ENCODE assay signal across 15 mouse cellular contexts in the genomic region with DNA sequence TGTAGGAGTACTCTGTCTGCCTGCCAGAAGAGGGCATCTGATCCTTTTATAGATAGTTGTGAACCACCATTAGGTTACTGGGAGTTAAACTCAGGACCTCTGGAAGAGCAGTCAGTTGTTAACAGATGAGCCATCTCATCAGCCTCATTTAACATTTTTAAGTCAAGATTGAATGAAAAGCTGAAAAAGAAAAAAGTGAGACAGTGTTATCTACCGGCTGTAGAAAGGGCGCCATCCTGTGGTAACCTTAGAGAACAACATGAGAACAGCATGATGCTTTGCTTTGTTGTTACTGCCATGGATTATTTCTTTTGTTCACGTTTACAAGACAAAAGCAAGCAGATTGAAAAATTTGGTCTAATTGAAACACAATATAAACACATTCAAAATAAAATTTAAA. TPM values are rescaled to one million over a fixed set of nuclear protein-coding genes. Genes with fewer than 3 reads are reported as not detected.
DNase-seq lines count a peak whose midpoint lies in the region; ATAC-seq and TF ChIP-seq lines count a peak whose summit lies in the region.
"Had no signal": no experiment of that assay in that cellular context is flagged by ENCODE, and none has a peak within 500 bp of the region (broad histone marks: within the 10 kb centered on the region; RNA-seq: fewer than 3 reads in every experiment).

No protein-coding gene starts in this region.

- H3K9me3 ChIP-seq in liver, embryonic 14.5 days (ENCODE audit: control insufficient read depth, low read length) = no peaks in the 10 kb centered on the region; the same call in 1 of the 2 replicates
- H3K9me3 ChIP-seq: embryonic facial prominence, embryonic 15.5 days; heart, embryonic 10.5 days had no signal

- TF ChIP-seq EP300 in liver, embryonic 14.5 days (IDR thresholded peaks at IDR 0.05; ENCODE audit: low read depth) = no peak

- H3K4me2 ChIP-seq in liver, embryonic 14.5 days (ENCODE audit: low read depth) = no peak overlapping the region
- H3K4me2 ChIP-seq: embryonic facial prominence, embryonic 15.5 days; limb, embryonic 12.5 days had no signal

- no peak overlapping the region for H3K4me3 ChIP-seq in liver, embryonic 14.5 days (ENCODE audit: insufficient read depth in 1 of 2, low read depth in 2 of 2, low read length in 2 of 2)
- H3K4me3 ChIP-seq: embryonic facial prominence, embryonic 15.5 days; heart, embryonic 10.5 days; limb, embryonic 12.5 days had no signal

- ATAC-seq in liver, embryonic 14.5 days (ENCODE audit: insufficient read depth) = no peak
- peak; percentile 37 for ATAC-seq in CD4-positive, CD25-positive, alpha-beta regulatory T cell, adult 4 months
- ATAC-seq in megakaryocyte-erythroid progenitor cell, adult 5-6 weeks (replicated peaks; ENCODE audit: low FRiP score, low TSS enrichment, poor library complexity, severe bottlenecking) = no peak
- ATAC-seq: activated CD4-positive, CD25-positive, alpha-beta regulatory T cell, adult 4 months; hindbrain, embryonic 16.5 days had no signal

- H3K9ac ChIP-seq in liver, embryonic 14.5 days (replicated peaks) = no peak overlapping the region
- H3K9ac ChIP-seq: embryonic facial prominence, embryonic 15.5 days; limb, embryonic 12.5 days had no signal

- peaks cover 0 to 2% of the 10 kb centered on the region in 2 experiments; a peak in 1 of 4 replicates for H3K4me1 ChIP-seq in liver, embryonic 14.5 days (replicated peaks; ENCODE audit: control insufficient read depth in 2 of 2, insufficient read depth in 2 of 2, low read length in 1 of 2)
- H3K4me1 ChIP-seq: embryonic facial prominence, embryonic 15.5 days; heart, embryonic 10.5 days; limb, embryonic 12.5 days had no signal

- WGBS in liver, embryonic 14.5 days (ENCODE audit: insufficient replicate concordance) = 37% methylated on average over 3 of the region's 3 CpGs

- no peaks in the 10 kb centered on the region for H3K36me3 ChIP-seq in liver, embryonic 14.5 days (replicated peaks; ENCODE audit: control insufficient read depth, insufficient read depth, low read depth)

- H3K27me3 ChIP-seq in liver, embryonic 14.5 days (ENCODE audit: control insufficient read depth, insufficient read depth, low read length) = no peaks in the 10 kb centered on the region
- H3K27me3 ChIP-seq: embryonic facial prominence, embryonic 15.5 days; limb, embryonic 12.5 days had no signal

- peak; percentile 25 for DNase-seq in embryo, embryonic 10 days (ENCODE audit: low spot score)
- DNase-seq in embryo, embryonic 9.5 days (ENCODE audit: extremely low spot score) = no peak
- peak in 1 of 3 experiments; percentile 9 for DNase-seq in liver, embryonic 14.5 days (ENCODE audit: low read depth in 3 of 3, low spot score in 3 of 3)
- DNase-seq in liver = no peak
- DNase-seq in embryo, embryonic 10.5 days (ENCODE audit: low spot score) = peak; percentile 31
- no peak for DNase-seq in urinary bladder, postnatal 10 days (ENCODE audit: low spot score)
- DNase-seq: cerebellum, adult 11-12 months; thymus, adult 2 months had no signal

- no peak overlapping the region for H3K27ac ChIP-seq in liver, embryonic 14.5 days
- H3K27ac ChIP-seq: embryonic facial prominence, embryonic 15.5 days; heart, embryonic 10.5 days; limb, embryonic 12.5 days had no signal

- TF ChIP-seq CTCF in liver, embryonic 14.5 days (IDR thresholded peaks at IDR 0.05; ENCODE audit: low read depth) = peak; percentile 57; the same call in 1 of the 2 replicates

RNA-seq across cellular contexts. Expression of a gene that starts 10.6 kb away (rescaled TPM):
- 1.9 and 3.0 TPM in 2 replicates for polyA plus RNA-seq in liver, embryonic 14.5 days (2012; rRNA removed)
- 4.9 and 5.1 TPM in 2 replicates for polyA plus RNA-seq in liver, embryonic 14.5 days (2014; fragmentation: Nextera tagmentation; extraction: Ambion mirVana)
- 10 to 100 TPM; 11.7 to 21.9 TPM for polyA plus RNA-seq in CD4-positive, CD25-positive, alpha-beta regulatory T cell, adult 4 months (2017; shearing (Covaris generic))
- total RNA-seq in megakaryocyte-erythroid progenitor cell, adult 5-6 weeks (2014; fragmentation: Nextera tagmentation) = 16.0 and 35.0 TPM in 2 replicates
- 24.2 and 25.9 TPM in 2 replicates for total RNA-seq in megakaryocyte-erythroid progenitor cell, adult 5-6 weeks (2017)

Comparison
In these comparisons a context has a peak if more than half of its experiments do, and no peak if none do; other contexts are left out.
1. DNase-seq: peak in embryo, embryonic 10 days (single experiment) and embryo, embryonic 10.5 days (single experiment); none in embryo, embryonic 9.5 days (single experiment), liver (single experiment) and urinary bladder, postnatal 10 days (single experiment).